Mouse (Mus musculus) forebrain, postnatal 0 days (tissue): ENCODE measurements around the gene Rsph3a. TPM values are rescaled to one million over a fixed set of nuclear protein-coding genes. Genes with fewer than 3 reads are reported as not detected.

Experiments
- ATAC-seq: fragments of 200-750 bp; cut with Nextera tagmentation; 2 replicates; pipeline ENCODE4 v1.8.0; 2017; ENCODE audit warnings: mild to moderate bottlenecking, moderate library complexity
- DNase-seq: peaks from one replicate; pipeline ENCODE4 v3.0.0-alpha.2; 2015
- H3K27ac ChIP-seq: fragments of 300-500 bp; sonication (generic); 2 replicates; pipeline ENCODE4 v1.5.1; 2014; ENCODE audit warnings: low read depth, mild to moderate bottlenecking, antibody characterized with exemption, low read length, moderate library complexity, mixed read lengths
- H3K27me3 ChIP-seq: fragments of 300-500 bp; sonication (generic); 2 replicates; pipeline ENCODE4 v1.6.1; 2014; ENCODE audit warnings: mild to moderate bottlenecking, low read length, mixed read lengths; ENCODE audit not compliant: insufficient read depth
- H3K36me3 ChIP-seq: fragments of 300-500 bp; sonication (generic); 2 replicates; pipeline ENCODE4 v1.6.1; 2014; ENCODE audit warnings: mild to moderate bottlenecking, moderate library complexity; ENCODE audit not compliant: insufficient read depth
- H3K4me1 ChIP-seq: fragments of 300-500 bp; sonication (generic); 2 replicates; pipeline ENCODE4 v1.6.1; 2014; ENCODE audit warnings: antibody characterized with exemption; ENCODE audit not compliant: insufficient read depth
- H3K4me2 ChIP-seq: fragments of 300-500 bp; sonication (generic); 2 replicates; pipeline ENCODE4 v1.6.1; 2014; ENCODE audit warnings: low read depth, mild to moderate bottlenecking, moderate library complexity
- H3K4me3 ChIP-seq: fragments of 300-500 bp; sonication (generic); 2 replicates; pipeline ENCODE4 v1.5.1; 2014; ENCODE audit warnings: low read depth, low read length, mixed read lengths
- H3K9ac ChIP-seq: fragments of 300-500 bp; sonication (generic); 2 replicates; pipeline ENCODE4 v1.6.1; 2014; ENCODE audit warnings: mild to moderate bottlenecking
- H3K9me3 ChIP-seq: fragments of 300-500 bp; sonication (generic); 2 replicates; pipeline ENCODE4 v1.6.1; 2016; ENCODE audit warnings: low read length
- CTCF ChIP-seq: sonication (generic); IDR thresholded peaks from 2 replicates; pipeline ENCODE4 v1.5.1; 2016; ENCODE audit warnings: antibody characterized with exemption, control low read depth, low read depth
- WGBS: fragments of 180-500 bp; shearing (Covaris S2); extraction: QIAGEN DNeasy Blood & Tissue Kit; methylation state at CpG from one replicate; pipeline ENCODE4 v1.1.7; 2014; 5-methylcytosine and 5-hydroxymethylcytosine counted together
- polyA plus RNA-seq: library from polyadenylated mRNA; unstranded; fragments of >200 nt; fragmentation: Nextera tagmentation; extraction: Ambion mirVana; gene quantifications from 2 replicates; pipeline ENCODE4 v1.2.1, GENCODE M21; 2015
- total RNA-seq: library from RNA; depleted of rRNA; stranded (reverse); fragments of >200 nt; gene quantifications from 2 replicates; pipeline ENCODE4 v1.2.3, GENCODE M21; 2014

Rsph3a gene
- total and polyA plus RNA-seq, 2 experiments from 2014 or later = 21.5 to 56.9 TPM

GRCm38 (mm10) chr17:7918355-7918754, 27.1 kb upstream of the Rsph3a start:
- no peak overlapping the region for H3K9ac ChIP-seq
- H3K9me3 ChIP-seq = no peaks in the 10 kb centered on the region
- H3K36me3 ChIP-seq = no peaks in the 10 kb centered on the region
- ATAC-seq (no peak), DNase-seq (no peak)
- H3K27me3 ChIP-seq = no peaks in the 10 kb centered on the region
- no peak for TF ChIP-seq CTCF
- no peak overlapping the region for H3K27ac ChIP-seq
- H3K4me2 ChIP-seq = no peak overlapping the region
- WGBS = 67% methylated on average over 2 of the region's 2 CpGs
- H3K4me3 ChIP-seq = no peak overlapping the region
- no peaks in the 10 kb centered on the region for H3K4me1 ChIP-seq

- WGBS = 81% methylated on average over 2 of the region's 2 CpGs
- H3K36me3 ChIP-seq = no peaks in the 10 kb centered on the region
- no peak for TF ChIP-seq CTCF
- H3K9me3 ChIP-seq = no peaks in the 10 kb centered on the region
- ATAC-seq (no peak), DNase-seq (no peak)
- no peak overlapping the region for H3K4me3 ChIP-seq
- H3K27me3 ChIP-seq = no peaks in the 10 kb centered on the region
- H3K9ac ChIP-seq = no peak overlapping the region
- no peaks in the 10 kb centered on the region for H3K4me1 ChIP-seq
- no peak overlapping the region for H3K4me2 ChIP-seq
- H3K27ac ChIP-seq = no peak overlapping the region
Measured at GRCm38 (mm10) chr17:7919209-7919608, 26.2 kb upstream of the Rsph3a start.

- no peak for TF ChIP-seq CTCF
- no peak overlapping the region for H3K9ac ChIP-seq
- H3K27ac ChIP-seq = no peak overlapping the region
- no peaks in the 10 kb centered on the region for H3K36me3 ChIP-seq
- H3K4me2 ChIP-seq = no peak overlapping the region
- no peaks in the 10 kb centered on the region for H3K9me3 ChIP-seq
- ATAC-seq = no peak
- DNase-seq = no peak
- no peak overlapping the region for H3K4me3 ChIP-seq
- 89% methylated on average over 5 of the region's 5 CpGs for WGBS
- no peaks in the 10 kb centered on the region for H3K4me1 ChIP-seq
- H3K27me3 ChIP-seq = no peaks in the 10 kb centered on the region
Measured at GRCm38 (mm10) chr17:7922564-7922963, 22.9 kb upstream of the Rsph3a start.

- Histone ChIP-seq H3K36me3 (no peaks in the 10 kb centered on the region), H3K4me3 (no peak overlapping the region), H3K4me2 (no peak overlapping the region), H3K9me3 (no peaks in the 10 kb centered on the region), H3K27me3 (no peaks in the 10 kb centered on the region), H3K9ac (no peak overlapping the region), H3K4me1 (no peaks in the 10 kb centered on the region), H3K27ac (no peak overlapping the region)
- TF ChIP-seq CTCF = no peak
- DNase-seq = no peak
- WGBS = 91% methylated on average over 13 of the region's 13 CpGs
- ATAC-seq = no peak
Measured at GRCm38 (mm10) chr17:7924185-7924725, 21.2 kb upstream of the Rsph3a start.

GRCm38 (mm10) chr17:7925413-7926160, 19.8 kb upstream of the Rsph3a start, which contains the start of gene Tagap:
TSS of gene Tagap (plus strand) at chr17:7926000.
- Histone ChIP-seq H3K27ac (no peak within 1 kb of the TSS), H3K9ac (no peak within 1 kb of the TSS), H3K27me3 (no peaks in the 10 kb centered on the region), H3K36me3 (no peaks in the 10 kb centered on the region), H3K4me2 (no peak within 1 kb of the TSS), H3K4me1 (no peaks in the 10 kb centered on the region), H3K4me3 (no peak within 1 kb of the TSS), H3K9me3 (no peaks in the 10 kb centered on the region)
- ATAC-seq (no peak), DNase-seq (no peak)
- no peak for TF ChIP-seq CTCF
- WGBS = 67% methylated on average over 13 of the region's 13 CpGs

- Histone ChIP-seq H3K9ac (no peak overlapping the region), H3K9me3 (no peaks in the 10 kb centered on the region), H3K4me2 (no peak overlapping the region), H3K27ac (no peak overlapping the region), H3K27me3 (no peaks in the 10 kb centered on the region), H3K4me3 (no peak overlapping the region), H3K4me1 (no peaks in the 10 kb centered on the region; the same call in 1 of the 2 replicates), H3K36me3 (no peaks in the 10 kb centered on the region)
- peak; percentile 63 for TF ChIP-seq CTCF
- WGBS = 68% methylated on average over 24 of the region's 24 CpGs
- peak; percentile 45 for DNase-seq
- ATAC-seq = no peak
Measured at GRCm38 (mm10) chr17:7927582-7928535, 17.6 kb upstream of the Rsph3a start.
